Mouse (Mus musculus) neural tube, embryonic 12.5 days (tissue): ENCODE measurements around the gene Zcchc13. TPM values are rescaled to one million over a fixed set of nuclear protein-coding genes. Genes with fewer than 3 reads are reported as not detected.
"Not testable (repeated sequence)": the region's sequence is repeated elsewhere in the genome, so short reads cannot be mapped to it uniquely, and the experiment has no call there.

ENCODE experiments used
- ATAC-seq: fragments of 200-750 bp; cut with Nextera tagmentation; 2 replicates; pipeline ENCODE4 v1.8.0; 2017; ENCODE audit warnings: low read depth, mild to moderate bottlenecking, moderate TSS enrichment, moderate library complexity; ENCODE audit not compliant: low FRiP score
- H3K27ac ChIP-seq: fragments of 300-500 bp; sonication (generic); 2 replicates; pipeline ENCODE4 v1.5.1; 2016
- H3K27me3 ChIP-seq: fragments of 300-500 bp; sonication (generic); replicated peaks from 2 replicates; pipeline ENCODE4 v1.6.1; 2016; ENCODE audit warnings: mild to moderate bottlenecking
- H3K36me3 ChIP-seq: fragments of 300-500 bp; sonication (generic); 2 replicates; pipeline ENCODE4 v1.6.1; 2016; ENCODE audit warnings: mild to moderate bottlenecking
- H3K4me1 ChIP-seq: fragments of 300-500 bp; sonication (generic); 2 replicates; pipeline ENCODE4 v1.6.1; 2016
- H3K4me2 ChIP-seq: fragments of 300-500 bp; sonication (generic); replicated peaks from 2 replicates; pipeline ENCODE4 v1.6.1; 2016; ENCODE audit warnings: mild to moderate bottlenecking
- H3K4me3 ChIP-seq: fragments of 300-500 bp; sonication (generic); 2 replicates; pipeline ENCODE4 v1.5.1; 2016
- H3K9ac ChIP-seq: fragments of 300-500 bp; sonication (generic); 2 replicates; pipeline ENCODE4 v1.6.1; 2016; ENCODE audit warnings: mild to moderate bottlenecking
- H3K9me3 ChIP-seq: fragments of 300-500 bp; sonication (generic); 2 replicates; pipeline ENCODE4 v1.6.1; 2016; ENCODE audit warnings: mild to moderate bottlenecking
- WGBS: fragments of 180-500 bp; shearing (Covaris S2); methylation state at CpG from one replicate; pipeline ENCODE4 v1.1.7; 2016; 5-methylcytosine and 5-hydroxymethylcytosine counted together
- polyA plus RNA-seq: library from polyadenylated mRNA; unstranded; fragments of >200 nt; fragmentation: Nextera tagmentation; extraction: Ambion mirVana; gene quantifications from 2 replicates; pipeline ENCODE4 v1.2.1, GENCODE M21; 2016

Gene Zcchc13
- polyA plus RNA-seq, 1 experiment from 2014 or later = not detected

- H3K27ac ChIP-seq = no peak overlapping the region
- H3K9me3 ChIP-seq = no peaks in the 10 kb centered on the region
- H3K4me1 ChIP-seq = no peaks in the 10 kb centered on the region
- H3K4me3 ChIP-seq = no peak overlapping the region
- H3K36me3 ChIP-seq = no peaks in the 10 kb centered on the region
- ATAC-seq = no peak
- H3K4me2 ChIP-seq = no peak overlapping the region
- H3K27me3 ChIP-seq = no peaks in the 10 kb centered on the region
- 33% methylated on average over 2 of the region's 2 CpGs for WGBS
- H3K9ac ChIP-seq = no peak overlapping the region
These were observed 22.6 kb downstream of the Zcchc13 start for GRCm38 (mm10) chrX:103653021-103653420.

- H3K27me3 ChIP-seq = peaks cover 8% of the 10 kb centered on the region; the same call in 1 of the 2 replicates
- 68% methylated on average over 3 of the region's 4 CpGs for WGBS
- H3K4me2 ChIP-seq = no peak overlapping the region
- H3K4me1 ChIP-seq = no peaks in the 10 kb centered on the region
- no peak overlapping the region for H3K4me3 ChIP-seq
- no peak overlapping the region for H3K9ac ChIP-seq
- no peak overlapping the region for H3K27ac ChIP-seq
- ATAC-seq = no peak
- no peaks in the 10 kb centered on the region for H3K9me3 ChIP-seq
- no peaks in the 10 kb centered on the region for H3K36me3 ChIP-seq
These were observed 28.6 kb downstream of the Zcchc13 start for GRCm38 (mm10) chrX:103658985-103659384.

GRCm38 (mm10) chrX:103664445-103664844 lies 34.1 kb downstream of the Zcchc13 start:
- WGBS = 90% methylated on average over 10 of the region's 10 CpGs
- not testable (repeated sequence) for H3K4me2 ChIP-seq, H3K36me3 ChIP-seq, ATAC-seq, H3K4me1 ChIP-seq, H3K9ac ChIP-seq, H3K9me3 ChIP-seq, H3K4me3 ChIP-seq, H3K27ac ChIP-seq, H3K27me3 ChIP-seq

GRCm38 (mm10) chrX:103670245-103670644 lies 39.9 kb downstream of the Zcchc13 start:
- no peaks in the 10 kb centered on the region for H3K9me3 ChIP-seq
- H3K9ac ChIP-seq = no peak overlapping the region
- ATAC-seq = no peak
- H3K4me1 ChIP-seq = no peaks in the 10 kb centered on the region
- H3K4me2 ChIP-seq = no peak overlapping the region
- H3K27ac ChIP-seq = no peak overlapping the region
- H3K4me3 ChIP-seq = no peak overlapping the region
- H3K27me3 ChIP-seq = no peaks in the 10 kb centered on the region
- no peaks in the 10 kb centered on the region for H3K36me3 ChIP-seq

- Histone ChIP-seq H3K9ac (no peak overlapping the region), H3K4me1 (no peaks in the 10 kb centered on the region), H3K27ac (no peak overlapping the region), H3K4me3 (no peak overlapping the region), H3K4me2 (no peak overlapping the region), H3K9me3 (no peaks in the 10 kb centered on the region), H3K27me3 (no peaks in the 10 kb centered on the region; the same call in 1 of the 2 replicates), H3K36me3 (no peaks in the 10 kb centered on the region)
- 82% methylated on average over 3 of the region's 3 CpGs for WGBS
- ATAC-seq = no peak
These were observed 43.4 kb downstream of the Zcchc13 start for GRCm38 (mm10) chrX:103673761-103674160.

GRCm38 (mm10) chrX:103674674-103675073 lies 44.3 kb downstream of the Zcchc13 start:
- no peak overlapping the region for H3K4me2 ChIP-seq
- no peaks in the 10 kb centered on the region for H3K4me1 ChIP-seq
- 26% methylated on average over 2 of the region's 2 CpGs for WGBS
- no peaks in the 10 kb centered on the region; the same call in 1 of the 2 replicates for H3K27me3 ChIP-seq
- H3K9ac ChIP-seq = no peak overlapping the region
- H3K9me3 ChIP-seq = no peaks in the 10 kb centered on the region
- no peak overlapping the region for H3K4me3 ChIP-seq
- H3K27ac ChIP-seq = no peak overlapping the region
- no peak for ATAC-seq
- no peaks in the 10 kb centered on the region for H3K36me3 ChIP-seq

Other genes starting within 250 kb of the Zcchc13 start
- gene Tsx, start 216.1 kb upstream of the Zcchc13 start, polyA plus RNA-seq = 0.26 and 0.49 TPM in 2 replicates
- gene Gm26992, start 208.6 kb upstream of the Zcchc13 start, polyA plus RNA-seq = not detected in 2 replicates
- gene Slc16a2, start 191.4 kb downstream of the Zcchc13 start, polyA plus RNA-seq = 13.1 and 14.4 TPM in 2 replicates